Mouse (Mus musculus): Measurements from ENCODE around the gene Pitpnm3. TPM values are rescaled to one million over a fixed set of nuclear protein-coding genes. Genes with fewer than 3 reads are reported as not detected.

Gene Pitpnm3
- polyA plus RNA-seq, 1 experiment from 2014 or later: 0.18 TPM

DNA sequence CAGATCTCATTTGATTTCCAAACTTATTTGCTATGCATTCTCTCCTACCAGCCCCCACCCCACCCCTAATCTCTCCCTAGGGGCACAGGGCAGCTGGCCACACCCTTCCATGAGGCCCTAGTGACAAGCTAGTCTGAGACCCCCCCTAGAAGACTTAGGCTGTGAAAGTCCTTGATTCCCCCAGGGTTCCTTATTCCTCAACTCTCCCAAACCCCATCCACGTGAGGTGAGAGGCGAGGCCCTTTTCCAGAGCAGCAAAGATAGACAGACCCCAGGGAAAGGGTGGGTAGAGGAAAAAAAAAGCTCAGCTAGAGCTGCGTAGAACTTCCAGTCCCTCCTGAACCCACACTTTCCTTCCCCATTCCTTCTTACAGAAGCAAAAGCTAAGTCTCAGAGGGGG lies 4.7 kb downstream of the Pitpnm3 start:
- no peak overlapping the region for H3K9ac ChIP-seq (ENCODE audit: low read length)
- H3K4me1 ChIP-seq (ENCODE audit: control insufficient read depth, insufficient read depth, low read length): peaks cover 41% of the 10 kb centered on the region

DNA sequence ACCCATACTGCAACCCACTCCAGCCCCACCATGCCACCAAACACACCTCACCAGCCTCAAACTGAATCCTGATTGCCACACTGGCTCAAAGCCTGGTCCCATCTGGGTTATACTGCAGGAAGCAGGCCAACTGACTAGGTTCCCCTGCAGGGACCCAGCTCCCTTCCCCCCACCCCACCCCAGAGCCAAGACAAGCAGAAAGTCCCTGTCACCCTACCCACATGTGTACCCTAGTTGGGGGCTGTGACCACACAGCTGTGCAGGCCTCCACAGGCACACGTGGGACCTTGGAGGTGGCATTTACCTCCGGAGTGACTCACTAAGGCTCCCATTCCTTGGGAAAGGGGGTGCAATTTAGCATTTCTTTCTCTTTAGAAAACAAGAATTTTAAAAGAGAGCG lies 5.1 kb downstream of the Pitpnm3 start:
- H3K4me3 ChIP-seq (ENCODE audit: low read length): no peak overlapping the region
- peaks cover 39% of the 10 kb centered on the region for H3K4me1 ChIP-seq (ENCODE audit: control insufficient read depth, insufficient read depth, low read length)
- H3K9ac ChIP-seq (ENCODE audit: low read length): no peak overlapping the region
- 61% methylated on average over 3 of the region's 3 CpGs for WGBS
- ATAC-seq (replicated peaks; ENCODE audit: extremely low read depth, insufficient read depth, low FRiP score): no peak
- H3K9me3 ChIP-seq (replicated peaks; ENCODE audit: control insufficient read depth, low read length): no peaks in the 10 kb centered on the region
- no peaks in the 10 kb centered on the region for H3K36me3 ChIP-seq (ENCODE audit: control insufficient read depth, insufficient read depth)
- H3K27ac ChIP-seq (ENCODE audit: low read length): peak overlapping the region; percentile 93
- peak overlapping the region; percentile 42; the same call in 1 of the 2 replicates for H3K4me2 ChIP-seq (ENCODE audit: low read depth, low read length)
- peaks cover 14% of the 10 kb centered on the region for H3K27me3 ChIP-seq (ENCODE audit: control insufficient read depth, insufficient read depth, low read length)

More for the DNA sequence above, 4.7 kb downstream of the Pitpnm3 start:
- H3K4me3 ChIP-seq (ENCODE audit: low read length): no peak overlapping the region
- no peak for ATAC-seq (replicated peaks; ENCODE audit: extremely low read depth, insufficient read depth, low FRiP score)
- H3K27me3 ChIP-seq (ENCODE audit: control insufficient read depth, insufficient read depth, low read length): peaks cover 14% of the 10 kb centered on the region
- no peaks in the 10 kb centered on the region for H3K36me3 ChIP-seq (ENCODE audit: control insufficient read depth, insufficient read depth)
- H3K4me2 ChIP-seq (ENCODE audit: low read depth, low read length): no peak overlapping the region
- peak overlapping the region; percentile 93 for H3K27ac ChIP-seq (ENCODE audit: low read length)
- H3K9me3 ChIP-seq (replicated peaks; ENCODE audit: control insufficient read depth, low read length): no peaks in the 10 kb centered on the region
- WGBS: 82% methylated on average over 3 of the region's 3 CpGs

- peak; percentile 84 for ATAC-seq (replicated peaks; ENCODE audit: extremely low read depth, insufficient read depth, low FRiP score)
- peak overlapping the region; percentile 60 for H3K9ac ChIP-seq (ENCODE audit: low read length)
- H3K9me3 ChIP-seq (replicated peaks; ENCODE audit: control insufficient read depth, low read length): no peaks in the 10 kb centered on the region
These were observed 5.6 kb downstream of the Pitpnm3 start for GRCm38 (mm10) chr11:72130021-72130420.

GRCm38 (mm10) chr11:72129032-72129894 lies 6.3 kb downstream of the Pitpnm3 start:
- H3K4me2 ChIP-seq (ENCODE audit: low read depth, low read length): peak overlapping the region; percentile 42
- no peaks in the 10 kb centered on the region for H3K9me3 ChIP-seq (replicated peaks; ENCODE audit: control insufficient read depth, low read length)
- H3K4me3 ChIP-seq (ENCODE audit: low read length): 0 out of 2 replicates have a peak overlapping the region, but pooled peaks have one; percentile 11
- no peak; the same call in 1 of the 2 replicates for ATAC-seq (replicated peaks; ENCODE audit: extremely low read depth, insufficient read depth, low FRiP score)
- H3K4me1 ChIP-seq (ENCODE audit: control insufficient read depth, insufficient read depth, low read length): peaks cover 37% of the 10 kb centered on the region
- peak overlapping the region; percentile 93 for H3K27ac ChIP-seq (ENCODE audit: low read length)
- 46% methylated on average over 8 of the region's 8 CpGs for WGBS
- peak overlapping the region; percentile 60 for H3K9ac ChIP-seq (ENCODE audit: low read length)
- H3K36me3 ChIP-seq (ENCODE audit: control insufficient read depth, insufficient read depth): no peaks in the 10 kb centered on the region
- H3K27me3 ChIP-seq (ENCODE audit: control insufficient read depth, insufficient read depth, low read length): peaks cover 5% of the 10 kb centered on the region

More at GRCm38 (mm10) chr11:72130021-72130420, 5.6 kb downstream of the Pitpnm3 start:
- Histone ChIP-seq H3K36me3 (ENCODE audit: control insufficient read depth, insufficient read depth) (no peaks in the 10 kb centered on the region), H3K27me3 (ENCODE audit: control insufficient read depth, insufficient read depth, low read length) (peaks cover 13% of the 10 kb centered on the region), H3K4me1 (ENCODE audit: control insufficient read depth, insufficient read depth, low read length) (peaks cover 39% of the 10 kb centered on the region), H3K4me3 (ENCODE audit: low read length) (peak overlapping the region; percentile 11; the same call in 1 of the 2 replicates), H3K4me2 (ENCODE audit: low read depth, low read length) (peak overlapping the region; percentile 42), H3K27ac (ENCODE audit: low read length) (peak overlapping the region; percentile 93)
- 8% methylated on average over 11 of the region's 11 CpGs for WGBS

DNA sequence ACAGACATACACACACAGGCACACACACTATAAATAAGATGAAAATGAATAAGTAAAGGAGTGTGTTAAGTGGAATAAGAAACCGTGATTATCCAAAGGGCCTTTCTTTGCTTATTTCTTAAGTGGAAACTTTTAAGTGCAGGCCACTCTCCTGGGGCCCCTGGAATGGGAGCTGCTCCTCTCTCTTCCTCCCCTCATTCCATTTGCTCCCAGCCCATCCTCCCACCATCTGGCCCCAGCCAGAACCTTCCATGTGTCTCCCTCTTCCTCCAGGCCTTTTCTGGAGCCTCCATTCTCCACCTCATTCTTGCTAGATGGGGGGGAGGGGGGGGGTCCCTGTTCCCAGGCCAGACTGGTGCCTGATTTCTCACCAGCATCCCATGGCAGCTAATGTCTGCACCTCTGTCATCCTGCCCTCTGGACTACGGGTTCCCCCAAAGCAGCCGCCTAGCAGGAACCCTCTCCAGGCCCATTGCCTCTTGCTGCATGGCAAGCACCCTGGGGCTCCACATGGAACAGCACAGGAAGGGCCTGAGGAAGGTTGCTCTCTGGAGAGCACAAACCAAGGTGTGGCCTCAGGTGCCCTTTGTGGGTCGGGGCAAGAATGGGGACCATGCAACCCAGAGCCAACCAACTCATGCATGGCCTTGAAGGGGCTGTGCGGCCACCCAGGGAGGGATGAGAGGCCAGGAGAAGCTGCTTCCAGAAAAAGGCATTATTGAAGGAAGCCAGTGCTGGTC lies 8.0 kb downstream of the Pitpnm3 start:
- no peaks in the 10 kb centered on the region for H3K36me3 ChIP-seq (ENCODE audit: control insufficient read depth, insufficient read depth)
- no peaks in the 10 kb centered on the region for H3K27me3 ChIP-seq (ENCODE audit: control insufficient read depth, insufficient read depth, low read length)
- H3K9ac ChIP-seq (ENCODE audit: low read length): no peak overlapping the region
- peaks cover 30% of the 10 kb centered on the region for H3K4me1 ChIP-seq (ENCODE audit: control insufficient read depth, insufficient read depth, low read length)
- no peaks in the 10 kb centered on the region for H3K9me3 ChIP-seq (replicated peaks; ENCODE audit: control insufficient read depth, low read length)
- ATAC-seq (replicated peaks; ENCODE audit: extremely low read depth, insufficient read depth, low FRiP score): no peak
- H3K27ac ChIP-seq (ENCODE audit: low read length): no peak overlapping the region
- WGBS: 81% methylated on average over 5 of the region's 5 CpGs
- H3K4me2 ChIP-seq (ENCODE audit: low read depth, low read length): no peak overlapping the region
- H3K4me3 ChIP-seq (ENCODE audit: low read length): no peak overlapping the region

- no peak overlapping the region for H3K4me2 ChIP-seq (ENCODE audit: low read depth, low read length)
- no peak overlapping the region for H3K4me3 ChIP-seq (ENCODE audit: low read length)
- H3K4me1 ChIP-seq (ENCODE audit: control insufficient read depth, insufficient read depth, low read length): peaks cover 13% of the 10 kb centered on the region
- H3K9ac ChIP-seq (ENCODE audit: low read length): no peak overlapping the region
- no peaks in the 10 kb centered on the region for H3K27me3 ChIP-seq (ENCODE audit: control insufficient read depth, insufficient read depth, low read length)
- 69% methylated on average over 3 of the region's 3 CpGs for WGBS
- H3K27ac ChIP-seq (ENCODE audit: low read length): no peak overlapping the region
- no peak for ATAC-seq (replicated peaks; ENCODE audit: extremely low read depth, insufficient read depth, low FRiP score)
- no peaks in the 10 kb centered on the region for H3K9me3 ChIP-seq (replicated peaks; ENCODE audit: control insufficient read depth, low read length)
- H3K36me3 ChIP-seq (ENCODE audit: control insufficient read depth, insufficient read depth): no peaks in the 10 kb centered on the region
These were observed 9.8 kb downstream of the Pitpnm3 start for GRCm38 (mm10) chr11:72125781-72126180.

GRCm38 (mm10) chr11:72123531-72123930 lies 12.0 kb downstream of the Pitpnm3 start:
- Histone ChIP-seq H3K4me2 (ENCODE audit: low read depth, low read length) (no peak overlapping the region), H3K4me1 (ENCODE audit: control insufficient read depth, insufficient read depth, low read length) (no peaks in the 10 kb centered on the region), H3K9me3 (replicated peaks; ENCODE audit: control insufficient read depth, low read length) (no peaks in the 10 kb centered on the region), H3K4me3 (ENCODE audit: low read length) (no peak overlapping the region), H3K27ac (ENCODE audit: low read length) (no peak overlapping the region), H3K36me3 (ENCODE audit: control insufficient read depth, insufficient read depth) (no peaks in the 10 kb centered on the region), H3K27me3 (ENCODE audit: control insufficient read depth, insufficient read depth, low read length) (no peaks in the 10 kb centered on the region), H3K9ac (ENCODE audit: low read length) (no peak overlapping the region)
- no peak for ATAC-seq (replicated peaks; ENCODE audit: extremely low read depth, insufficient read depth, low FRiP score)
- 69% methylated on average over 4 of the region's 4 CpGs for WGBS

GRCm38 (mm10) chr11:72120354-72120753 lies 15.2 kb downstream of the Pitpnm3 start:
- Histone ChIP-seq H3K27me3 (ENCODE audit: control insufficient read depth, insufficient read depth, low read length) (no peaks in the 10 kb centered on the region), H3K4me2 (ENCODE audit: low read depth, low read length) (no peak overlapping the region), H3K4me1 (ENCODE audit: control insufficient read depth, insufficient read depth, low read length) (no peaks in the 10 kb centered on the region), H3K27ac (ENCODE audit: low read length) (no peak overlapping the region), H3K4me3 (ENCODE audit: low read length) (no peak overlapping the region), H3K9me3 (replicated peaks; ENCODE audit: control insufficient read depth, low read length) (no peaks in the 10 kb centered on the region), H3K9ac (ENCODE audit: low read length) (no peak overlapping the region), H3K36me3 (ENCODE audit: control insufficient read depth, insufficient read depth) (no peaks in the 10 kb centered on the region)
- 86% methylated on average over 6 of the region's 6 CpGs for WGBS
- no peak for ATAC-seq (replicated peaks; ENCODE audit: extremely low read depth, insufficient read depth, low FRiP score)

DNA sequence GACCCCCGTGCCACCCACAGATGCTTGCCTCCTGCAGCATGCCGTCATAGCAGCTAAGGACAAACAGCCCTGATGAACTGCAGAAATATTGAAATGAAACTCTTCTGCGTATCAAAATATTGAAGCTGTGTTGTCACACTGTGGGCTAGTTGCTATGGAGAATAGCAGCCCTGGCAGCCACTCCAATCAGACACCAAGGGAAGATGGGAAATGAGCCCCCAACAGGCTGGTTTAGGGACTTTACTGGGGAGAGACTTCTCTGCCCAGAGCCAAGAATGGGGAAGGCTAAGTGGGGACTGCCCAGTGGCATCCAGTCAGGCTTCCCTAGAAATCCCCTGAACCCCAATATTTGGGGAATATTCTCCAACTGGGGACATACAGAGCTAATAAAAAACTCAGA lies 16.9 kb downstream of the Pitpnm3 start:
- no peak for ATAC-seq (replicated peaks; ENCODE audit: extremely low read depth, insufficient read depth, low FRiP score)
- no peaks in the 10 kb centered on the region for H3K36me3 ChIP-seq (ENCODE audit: control insufficient read depth, insufficient read depth)
- H3K9ac ChIP-seq (ENCODE audit: low read length): no peak overlapping the region
- H3K4me3 ChIP-seq (ENCODE audit: low read length): no peak overlapping the region
- no peaks in the 10 kb centered on the region for H3K9me3 ChIP-seq (replicated peaks; ENCODE audit: control insufficient read depth, low read length)
- 75% methylated on average over 3 of the region's 3 CpGs for WGBS
- H3K4me1 ChIP-seq (ENCODE audit: control insufficient read depth, insufficient read depth, low read length): no peaks in the 10 kb centered on the region
- no peaks in the 10 kb centered on the region for H3K27me3 ChIP-seq (ENCODE audit: control insufficient read depth, insufficient read depth, low read length)
- H3K4me2 ChIP-seq (ENCODE audit: low read depth, low read length): no peak overlapping the region
- H3K27ac ChIP-seq (ENCODE audit: low read length): no peak overlapping the region

Data from heart, embryonic 16.5 days (tissue).